Mouse (Mus musculus) kidney, adult 8-10 months (tissue): ENCODE measurements around the gene Gys1.
"Not testable (repeated sequence)": the region's sequence is repeated elsewhere in the genome, so short reads cannot be mapped to it uniquely, and the experiment has no call there.

Experiments
- DNase-seq, 2 experiments: peaks; one replicate each; pipeline ENCODE4 v3.0.0; 2022

Gene Gys1

DNA sequence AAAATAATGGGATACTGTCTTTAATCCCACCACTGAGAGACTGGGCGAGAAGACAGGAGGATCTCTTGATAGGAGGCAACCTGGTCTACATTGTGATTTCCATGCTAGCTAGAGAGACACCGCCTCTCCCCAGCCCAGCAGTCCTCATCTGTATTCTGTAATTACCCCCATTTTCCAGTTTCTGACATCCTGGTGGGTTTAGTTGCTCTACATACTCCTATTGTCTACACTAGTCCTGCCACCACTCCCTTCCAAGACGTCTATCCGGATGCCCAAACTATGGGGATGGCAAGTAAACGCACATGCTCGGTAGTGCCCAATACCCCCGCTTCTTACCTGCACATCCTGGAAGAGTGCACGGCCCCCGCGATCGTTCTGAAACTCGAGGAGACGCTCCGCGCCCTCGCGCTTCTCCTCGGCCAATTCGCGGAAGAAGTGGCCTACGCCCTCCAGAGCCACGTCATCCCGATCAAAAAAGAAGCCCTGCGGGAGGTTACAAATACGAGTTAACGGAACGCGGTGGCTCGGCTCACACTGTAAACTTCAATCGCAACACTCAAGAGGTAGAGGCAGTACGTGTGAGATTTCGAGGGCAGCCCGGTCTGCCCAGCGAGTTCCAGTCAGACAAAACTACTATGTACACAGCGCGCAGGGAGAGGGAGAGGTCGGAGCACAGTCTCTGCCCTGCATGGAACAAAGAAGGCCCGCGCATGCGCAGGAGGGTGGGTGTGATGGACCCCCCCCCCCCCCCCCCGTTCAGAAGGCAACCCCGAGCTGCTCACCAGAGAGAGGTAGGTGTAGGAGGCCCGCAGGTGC, 24.3 kb downstream of the Gys1 start:
- peak; percentile 46 to 67 for DNase-seq

DNA sequence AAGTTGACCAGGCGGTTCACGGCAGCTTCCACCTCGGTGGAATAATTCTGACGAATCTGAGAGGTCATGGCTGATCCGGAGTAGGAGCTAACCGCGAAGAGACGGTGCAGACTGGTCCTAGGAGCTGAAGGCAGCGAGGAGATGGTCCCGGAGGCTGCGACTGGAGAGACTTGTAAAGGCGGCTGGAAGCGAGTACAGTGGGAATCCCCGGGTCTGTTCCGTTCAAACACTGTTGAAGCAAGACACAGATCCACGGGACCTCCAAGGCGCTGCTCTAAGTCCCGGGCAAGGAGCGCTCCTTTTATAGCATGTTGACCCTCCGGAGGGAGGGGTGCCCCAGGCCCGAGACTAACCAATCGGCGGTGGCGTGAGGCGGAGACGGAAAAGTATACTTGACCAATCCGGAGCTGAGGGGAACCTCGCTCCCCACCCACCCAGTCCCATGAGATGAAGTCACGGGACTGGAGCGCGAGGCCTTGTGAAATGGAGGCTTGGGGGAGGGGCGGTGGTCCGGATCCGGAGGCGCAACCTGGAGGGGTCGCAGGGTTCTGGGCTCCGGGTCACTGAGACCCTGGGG, 25.0 kb downstream of the Gys1 start, which contains the start of gene Ftl1:
TSS of gene Ftl1 (minus strand) at position 321 of the 577 bp plus-strand sequence.
- peak; percentile 98 to 99 for DNase-seq

DNA sequence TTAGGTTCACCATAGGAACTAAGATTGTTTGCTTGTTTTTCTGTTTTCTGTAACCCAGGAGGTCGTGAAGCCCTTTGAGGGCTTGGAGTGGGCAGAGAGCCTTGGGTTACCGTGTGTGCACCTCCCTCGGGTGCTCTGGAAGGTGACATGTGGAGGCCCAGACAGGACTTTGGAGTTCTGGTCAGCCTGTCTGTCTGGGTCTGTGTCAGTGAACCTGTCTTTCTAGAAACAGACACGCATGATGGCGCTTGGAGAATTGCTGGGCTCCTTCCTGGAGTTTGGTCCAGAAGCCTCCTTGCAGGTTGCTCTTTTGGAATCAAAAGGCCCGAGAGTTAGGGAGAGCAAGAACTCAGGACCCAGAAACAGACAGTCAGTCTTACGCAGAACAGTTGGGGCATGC, 25.7 kb downstream of the Gys1 start:
- DNase-seq = peak; percentile 79 to 84

DNA sequence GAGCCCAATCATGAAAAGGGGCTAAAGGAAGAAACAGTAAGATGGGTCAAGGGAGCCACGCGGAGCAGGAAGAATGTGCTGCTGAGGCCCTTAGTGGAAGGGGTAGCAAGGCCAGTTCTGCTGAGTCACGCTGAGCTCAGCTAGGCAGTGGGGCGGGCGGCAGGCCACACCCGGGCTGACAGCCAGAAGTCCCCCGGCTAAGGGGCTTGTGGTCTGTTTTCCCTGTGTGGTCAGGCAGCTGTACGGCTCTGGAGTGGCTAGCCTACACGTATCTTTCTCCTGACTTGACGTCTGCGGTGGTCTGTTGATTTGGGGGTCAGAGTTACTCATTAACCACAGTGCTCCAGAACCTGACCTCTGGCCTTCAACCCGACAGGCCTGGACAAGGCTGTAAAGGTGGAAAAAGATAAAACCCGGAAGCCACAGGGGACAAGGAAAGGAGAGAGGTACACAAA, 26.2 kb downstream of the Gys1 start:
- DNase-seq = peak; percentile 68 to 79

DNA sequence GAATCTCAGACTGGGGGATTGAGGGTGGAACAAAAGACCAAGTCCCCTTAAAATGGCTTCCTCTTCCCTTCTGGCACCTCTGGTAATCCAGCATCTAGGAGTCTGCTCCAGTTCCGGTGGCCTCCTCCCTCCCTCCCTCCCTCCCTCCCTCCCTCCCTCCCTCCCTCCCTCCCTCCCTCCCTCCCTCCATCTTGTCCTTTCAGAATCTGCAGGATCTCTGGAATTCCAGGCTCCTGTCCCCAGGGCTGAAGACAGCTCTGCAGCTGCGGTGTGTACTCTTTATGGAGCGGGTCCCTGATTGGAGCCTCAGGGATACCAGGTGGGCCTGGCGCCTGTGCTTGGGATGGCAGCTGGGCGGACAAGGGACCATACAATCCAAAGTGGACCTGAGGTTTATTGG, 26.7 kb downstream of the Gys1 start:
- no peak for DNase-seq

DNA sequence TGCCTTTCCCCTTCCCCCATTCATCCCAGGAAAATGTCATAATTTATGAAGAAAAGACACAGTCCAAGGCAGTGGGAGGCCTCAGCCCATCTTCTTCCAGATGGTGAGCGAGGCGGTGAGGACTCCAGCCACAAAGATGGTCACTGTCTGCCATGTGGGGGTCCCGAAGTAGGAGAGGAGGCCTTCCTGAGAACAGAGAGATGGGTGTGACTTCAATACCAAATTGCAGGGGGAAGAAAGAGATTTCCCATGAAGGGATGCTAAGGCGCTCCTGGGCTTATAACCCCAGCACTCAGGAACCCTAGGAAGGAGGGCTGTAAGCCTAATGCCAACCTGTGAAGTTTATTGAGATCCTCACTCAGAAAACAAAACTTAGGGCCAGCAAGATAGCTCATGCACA, 27.1 kb downstream of the Gys1 start:
- no peak for DNase-seq

DNA sequence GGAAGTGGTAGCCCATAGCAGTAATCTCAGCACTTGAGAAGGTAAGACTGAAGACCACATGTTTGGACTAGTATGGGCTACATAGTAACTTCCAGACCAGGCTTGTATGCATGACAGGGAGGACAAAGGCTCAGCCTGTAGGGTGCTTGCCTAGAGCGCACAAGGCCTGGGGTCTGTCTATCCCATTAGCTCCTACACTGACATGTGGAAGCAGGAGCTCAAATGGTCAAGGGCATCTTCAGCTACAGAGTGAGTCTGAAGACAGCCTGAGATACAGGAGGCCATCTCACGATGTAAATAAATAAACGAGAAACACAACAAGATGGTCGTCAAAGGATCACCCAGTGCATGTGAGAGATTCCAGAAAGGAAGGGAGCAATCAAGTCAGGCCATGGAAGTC, 27.7 kb downstream of the Gys1 start:
- no peak for DNase-seq

DNA sequence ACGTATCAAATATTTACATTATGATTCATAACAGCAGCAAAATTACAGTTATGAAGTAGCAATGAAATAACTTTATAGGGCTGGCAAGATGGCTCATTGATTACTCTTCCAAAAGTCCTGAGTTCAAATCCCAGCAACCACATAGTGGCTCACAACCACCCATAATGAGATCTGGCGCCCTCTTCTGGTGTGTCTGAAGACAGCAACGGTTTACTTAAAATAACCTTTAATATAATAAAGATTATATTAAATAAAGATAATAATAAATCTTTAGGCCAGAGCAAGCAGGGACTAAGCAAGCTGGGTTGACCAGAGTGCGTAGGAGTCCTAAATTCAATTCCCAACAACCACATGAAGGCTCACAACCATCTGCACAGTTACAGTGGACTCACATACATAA, 28.2 kb downstream of the Gys1 start:
- not testable (repeated sequence) for DNase-seq

DNA sequence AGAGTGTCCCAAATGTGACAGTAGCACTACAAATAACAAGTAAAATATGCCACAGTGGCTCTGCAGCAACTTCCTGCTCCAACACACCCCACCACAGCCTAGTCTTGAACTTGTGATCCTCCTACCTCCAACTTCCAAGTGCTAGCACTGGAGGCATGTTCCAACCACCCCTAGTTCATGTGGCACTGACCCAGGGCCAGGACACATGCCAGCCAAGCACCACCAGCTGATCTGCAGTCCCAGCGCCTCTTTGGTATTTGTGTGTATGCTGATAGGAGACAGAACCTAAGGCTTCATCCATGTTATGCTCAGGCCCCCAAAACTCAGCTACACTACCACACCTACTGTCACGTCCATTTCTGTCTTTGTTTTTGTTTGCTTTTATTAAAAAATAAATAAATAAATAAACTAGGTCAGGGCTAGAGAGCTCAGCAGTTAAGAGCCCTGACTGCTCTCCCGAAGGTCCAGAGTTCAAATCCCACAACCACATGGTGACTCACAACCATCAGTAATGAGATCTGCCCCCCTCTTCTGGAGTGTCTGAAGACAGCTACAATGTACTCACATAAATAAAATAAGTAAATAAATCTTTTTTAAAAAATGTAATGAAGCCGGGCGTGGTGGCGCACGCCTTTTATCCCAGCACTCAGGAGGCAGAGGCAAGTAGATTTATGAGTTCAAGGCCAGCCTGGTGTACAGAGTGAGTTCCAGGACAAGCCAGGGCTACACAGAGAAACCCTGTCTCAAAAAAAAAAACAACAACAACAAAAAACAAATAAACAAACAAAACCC, 29.5 kb downstream of the Gys1 start:
- no peak for DNase-seq

DNA sequence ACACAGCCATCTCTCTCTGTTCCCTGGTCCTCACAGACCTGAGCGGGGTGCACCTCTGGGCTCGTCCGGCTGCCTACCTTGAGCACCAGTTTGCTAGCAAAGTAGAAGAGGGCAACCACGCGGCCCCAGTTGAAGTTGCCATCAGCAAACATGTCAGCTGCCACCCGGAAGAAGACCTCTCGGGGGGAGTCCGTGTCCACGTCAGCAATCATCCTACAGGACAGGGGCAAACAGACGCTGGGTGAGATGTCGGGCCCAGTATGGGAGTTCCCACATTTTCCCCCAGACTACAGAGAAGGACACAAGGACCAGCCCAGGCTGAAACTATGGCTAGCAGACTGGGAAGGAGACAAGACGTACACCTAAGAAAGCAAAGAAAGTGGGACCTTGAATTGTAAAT, 30.5 kb downstream of the Gys1 start:
- no peak for DNase-seq

DNA sequence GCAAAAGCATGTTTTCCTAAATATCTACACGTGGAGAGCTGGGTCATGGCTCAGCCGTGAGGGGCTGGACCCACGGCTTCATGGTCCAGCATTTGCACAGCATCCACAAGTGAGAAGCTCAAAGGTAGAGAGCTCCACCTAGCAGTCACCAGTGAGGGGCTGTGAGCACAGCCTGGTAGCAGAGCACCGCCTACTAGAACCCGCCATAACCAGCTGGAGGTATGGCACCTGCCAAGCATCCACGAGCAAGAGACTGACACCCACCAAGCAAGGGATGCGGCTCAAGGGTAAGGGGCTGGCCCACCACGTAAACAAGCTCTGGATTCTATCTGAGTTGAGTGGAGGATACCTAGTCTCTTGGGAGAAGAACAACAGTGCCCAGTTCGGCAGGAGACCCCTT, 30.9 kb downstream of the Gys1 start:
- no peak for DNase-seq

DNA sequence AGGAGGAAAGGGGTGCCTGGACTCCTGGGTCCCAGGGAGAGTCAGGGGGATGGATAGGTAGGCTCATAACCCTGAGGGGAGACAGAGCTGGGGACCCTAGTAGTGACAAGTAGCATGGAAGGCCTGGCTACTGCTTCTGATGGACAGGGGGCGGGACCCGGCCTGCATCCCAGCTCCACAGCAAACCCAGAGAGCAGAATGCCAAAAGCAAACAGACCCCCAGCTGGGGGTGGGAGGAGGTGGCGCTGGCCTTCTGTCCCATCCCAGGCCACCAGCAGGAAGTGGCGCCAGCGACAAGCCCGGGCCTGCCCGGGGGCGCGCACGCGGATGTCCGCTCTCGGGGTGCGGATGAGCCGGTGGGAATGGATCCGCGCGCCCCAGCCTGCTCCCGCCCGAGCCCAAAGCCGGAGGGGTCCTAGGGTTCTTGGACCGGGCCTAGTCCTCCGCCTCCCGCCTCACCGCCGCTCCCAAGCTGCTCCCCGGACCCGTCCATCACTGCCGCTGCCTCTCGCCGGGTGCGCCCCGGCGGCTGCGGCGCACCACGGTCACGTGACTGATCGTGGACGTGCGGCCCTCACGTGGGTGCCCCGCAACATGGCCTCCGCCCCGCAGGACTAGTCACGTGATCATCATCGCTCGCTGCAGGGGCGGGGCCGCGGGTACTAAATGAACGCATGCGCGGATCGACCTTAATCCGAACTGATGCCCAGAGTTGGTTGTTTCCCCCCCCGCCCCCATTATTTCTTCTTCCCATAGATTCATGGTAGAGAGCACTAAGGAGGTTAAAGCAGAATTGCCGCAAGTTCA, 31.8 kb downstream of the Gys1 start, which contains the start of gene Bax:
TSS of gene Bax (minus strand) at position 616 of the 807 bp plus-strand sequence.
- DNase-seq = peak; percentile 95 to 96

DNA sequence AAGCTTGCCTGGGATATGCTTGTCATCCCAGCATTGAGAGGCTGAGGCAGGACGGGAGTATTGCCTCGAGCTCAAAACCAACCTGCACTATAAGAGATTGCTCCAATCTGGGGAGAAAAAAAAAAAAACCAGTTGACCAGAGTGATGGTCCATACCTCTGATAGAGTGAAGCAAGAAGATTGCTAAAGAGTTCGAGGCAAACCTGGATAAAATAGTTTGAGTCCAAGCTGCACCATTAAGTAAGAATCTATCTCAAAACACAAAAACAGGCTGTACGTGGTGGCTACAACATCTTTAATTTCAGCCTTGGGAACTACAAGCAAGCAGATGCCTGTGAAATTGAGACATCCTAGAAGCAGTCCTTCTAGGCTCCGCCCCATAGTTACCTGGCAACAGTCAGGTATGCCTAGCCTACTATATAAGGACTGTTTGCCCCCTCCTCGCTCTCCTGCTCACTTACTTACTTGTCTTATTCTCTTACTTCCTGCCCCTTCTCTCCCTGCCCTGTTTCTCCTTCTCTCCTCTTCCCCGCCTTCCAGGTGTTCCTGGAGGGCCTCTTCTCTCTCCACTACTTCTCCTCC, 32.5 kb downstream of the Gys1 start:
- no peak for DNase-seq

DNA sequence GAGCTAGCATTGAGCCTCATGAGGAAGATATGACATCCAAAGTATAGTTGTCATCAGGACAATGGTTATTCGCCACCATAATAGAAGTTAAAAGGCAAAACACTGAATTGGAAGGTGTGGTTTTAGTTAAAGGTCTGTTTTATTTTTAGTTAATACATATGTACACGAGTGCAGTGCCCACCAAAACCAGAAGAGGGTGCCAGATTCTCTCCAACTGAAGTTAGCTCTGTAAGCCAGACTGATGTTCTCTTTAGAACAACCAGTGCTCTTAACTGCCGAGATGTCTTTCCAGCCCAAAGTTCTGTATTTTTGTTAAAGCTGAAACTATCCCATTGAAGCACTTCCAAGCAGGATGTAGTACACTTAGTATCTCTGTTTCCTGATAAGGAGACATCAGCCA, 36.2 kb downstream of the Gys1 start:
- DNase-seq = peak; percentile 67 to 87

DNA sequence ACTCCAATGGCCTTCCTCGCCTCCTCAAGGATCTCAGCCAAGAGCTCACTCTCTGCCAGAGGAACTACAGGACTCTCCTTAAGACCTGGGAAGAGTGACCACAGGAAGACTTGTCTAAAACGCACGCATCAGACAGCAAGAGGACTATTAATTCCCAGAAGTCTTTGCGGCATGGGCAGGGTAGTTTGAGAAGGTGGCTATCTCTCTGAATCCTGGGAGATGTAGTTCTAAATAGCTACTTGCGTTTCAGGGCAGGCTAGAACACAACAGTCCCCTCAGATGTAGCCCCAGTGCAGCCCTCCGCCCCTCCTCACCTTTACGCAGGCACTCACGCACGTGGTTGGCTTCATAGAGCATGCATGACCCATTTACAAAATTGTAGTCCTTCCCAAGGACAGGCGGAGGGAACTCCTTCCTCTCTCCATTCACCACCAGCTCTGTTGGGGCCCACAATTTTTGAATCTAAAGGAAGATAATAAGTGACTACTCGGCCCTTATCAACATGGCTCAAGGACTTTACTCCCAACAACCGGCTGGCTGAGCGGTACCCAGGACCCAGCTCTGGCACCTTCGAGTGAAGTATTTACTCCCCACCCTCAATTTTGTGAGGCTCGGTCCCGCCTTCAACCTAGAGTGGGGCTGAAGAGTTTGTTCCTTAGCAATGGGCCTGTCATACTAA, 40.8 kb downstream of the Gys1 start:
- DNase-seq = peak; percentile 57 to 69

DNA sequence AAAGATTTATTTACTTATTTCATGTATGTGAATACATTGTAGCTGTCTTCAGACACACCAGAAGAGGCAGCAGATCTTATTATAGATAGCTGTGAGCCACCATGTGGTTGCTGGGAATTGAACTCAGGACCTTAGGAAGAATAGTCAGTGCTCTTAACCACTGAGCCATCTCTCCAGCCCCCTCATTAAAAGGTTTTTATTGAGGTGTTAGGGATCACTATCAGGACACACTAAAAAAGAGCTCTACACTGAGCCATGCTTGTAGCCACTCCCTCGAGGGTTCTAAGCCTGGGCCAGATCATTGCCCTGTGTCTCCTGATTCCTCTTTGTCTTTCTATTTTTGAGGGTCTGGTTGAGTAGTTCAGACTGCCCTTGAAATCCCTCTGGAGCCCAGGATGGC, 41.8 kb downstream of the Gys1 start:
- no peak for DNase-seq

DNA sequence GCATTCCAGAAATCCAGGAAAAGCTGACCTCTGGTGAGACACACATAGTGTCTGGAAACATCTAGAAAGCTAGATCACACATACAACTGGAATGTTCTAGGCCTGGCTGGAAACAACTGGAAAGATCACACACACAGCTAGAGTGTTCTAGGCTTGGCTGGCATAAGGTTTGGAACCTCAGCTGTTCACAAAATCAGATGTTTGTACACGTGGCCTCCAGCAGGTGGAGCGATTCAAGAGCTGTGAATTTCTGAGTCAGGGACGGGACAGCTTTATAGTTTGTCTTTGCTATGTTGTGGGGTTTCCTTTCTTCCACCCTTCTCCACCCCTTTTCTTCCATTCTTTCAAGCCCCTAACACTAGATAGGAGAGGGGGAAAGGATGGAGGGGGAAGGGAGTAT, 42.4 kb downstream of the Gys1 start:
- DNase-seq = peak; percentile 53 to 65

DNA sequence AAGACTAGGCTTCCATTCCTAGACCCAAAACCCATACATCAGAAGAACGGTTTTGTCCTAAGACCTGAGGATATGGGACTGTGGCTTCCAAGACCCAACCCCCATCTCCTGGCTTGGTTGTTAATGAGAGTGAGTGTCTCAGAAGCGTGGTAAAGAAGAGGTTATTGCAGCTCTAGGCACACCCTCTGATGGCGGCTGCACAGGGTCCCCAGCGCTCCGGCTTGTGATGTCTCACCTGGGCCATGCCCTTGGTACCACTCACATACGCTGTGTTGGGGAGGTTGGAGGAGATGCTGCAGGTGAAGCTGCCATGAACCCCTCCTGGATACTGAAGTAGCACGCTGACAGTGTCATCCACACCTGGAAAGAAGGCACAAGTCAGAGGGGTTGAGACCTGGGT, 44.1 kb downstream of the Gys1 start:
- no peak for DNase-seq

DNA sequence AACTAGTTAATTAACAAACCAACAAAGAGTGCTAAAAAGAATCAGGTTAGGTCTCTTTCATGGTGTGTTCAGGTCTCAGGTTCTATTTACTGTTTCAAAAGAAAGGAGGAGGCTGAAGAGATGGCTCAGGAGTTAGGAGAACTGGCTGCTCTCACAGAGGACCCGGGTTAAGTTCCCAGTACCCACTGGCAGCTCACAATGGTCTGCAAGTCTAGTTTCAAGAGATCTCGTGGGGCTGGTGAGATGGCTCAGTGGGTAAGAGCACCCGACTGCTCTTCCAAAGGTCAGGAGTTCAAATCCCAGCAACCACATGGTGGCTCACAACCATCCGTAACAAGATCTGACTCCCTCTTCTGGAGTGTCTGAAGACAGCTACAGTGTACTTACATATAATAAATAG, 45.7 kb downstream of the Gys1 start:
- DNase-seq = not testable (repeated sequence)

DNA sequence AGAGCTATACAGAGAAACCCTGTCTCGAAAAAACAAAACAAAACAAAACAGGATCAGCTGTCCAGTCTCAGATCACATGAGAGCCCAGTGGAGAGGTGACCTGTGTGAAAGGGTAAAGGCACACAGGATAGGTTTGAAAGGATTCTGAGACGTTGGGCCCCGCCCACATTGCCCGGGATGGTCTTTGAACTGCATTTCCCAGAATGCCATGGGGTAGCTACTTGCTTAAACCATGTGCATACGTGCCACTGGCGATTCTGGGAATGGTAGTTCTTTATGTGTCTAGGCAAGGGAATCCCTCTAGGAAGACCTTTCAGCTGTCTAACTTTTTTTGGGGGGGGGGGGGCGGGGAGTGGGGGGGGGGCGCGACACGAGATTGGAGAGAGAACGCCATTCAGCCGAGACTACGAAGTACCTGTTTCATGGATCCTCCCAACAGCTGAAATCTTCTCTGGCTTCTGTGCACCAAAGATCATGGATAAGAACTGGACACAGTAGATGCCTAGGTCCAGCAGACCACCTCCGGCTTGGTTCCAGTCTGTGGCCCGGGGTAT, 46.8 kb downstream of the Gys1 start, which contains the start of gene Tulp2:
TSS of gene Tulp2 (plus strand) at position 504 of the 554 bp plus-strand sequence.
- peak; percentile 75 to 76 for DNase-seq

DNA sequence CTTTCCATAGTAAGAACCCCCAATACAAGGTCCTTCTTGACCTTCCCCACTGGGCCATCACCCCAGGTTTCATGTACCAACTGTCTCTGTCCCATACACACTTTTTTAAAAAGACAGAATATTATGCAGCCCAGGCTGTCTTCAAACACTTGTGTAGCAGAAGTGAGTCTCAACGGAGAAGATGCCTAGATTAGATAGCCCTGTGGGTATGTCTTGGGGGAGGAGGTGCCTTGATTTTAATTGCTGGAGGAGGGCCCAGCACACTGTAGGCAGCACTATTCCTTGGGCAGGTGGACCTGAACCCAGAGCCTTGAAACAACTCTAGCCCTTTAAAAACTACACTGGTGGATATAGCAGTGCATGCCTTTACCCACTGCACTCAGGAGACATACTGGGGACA, 47.5 kb downstream of the Gys1 start:
- no peak for DNase-seq
